Mouse (Mus musculus) stomach, embryonic 15.5 days (tissue): Measurements from ENCODE around the gene Olfr1039. TPM values are rescaled to one million over a fixed set of nuclear protein-coding genes. Genes with fewer than 3 reads are reported as not detected.
"Not testable (repeated sequence)": the region's sequence is repeated elsewhere in the genome, so short reads cannot be mapped to it uniquely, and the experiment has no call there.

Experiments
- ATAC-seq: fragments of 200-750 bp; cut with Nextera tagmentation; 2 replicates; pipeline ENCODE4 v1.8.0; 2017; ENCODE audit warnings: low read depth, moderate number of reproducible peaks, moderate TSS enrichment; ENCODE audit not compliant: insufficient read depth, low FRiP score
- H3K27ac ChIP-seq: fragments of 300-500 bp; sonication (generic); 2 replicates; pipeline ENCODE4 v1.5.1; 2015; ENCODE audit warnings: mild to moderate bottlenecking, inconsistent platforms
- H3K27me3 ChIP-seq: fragments of 300-500 bp; sonication (generic); replicated peaks from 2 replicates; pipeline ENCODE4 v1.6.1; 2015; ENCODE audit warnings: inconsistent platforms
- H3K36me3 ChIP-seq: fragments of 300-500 bp; sonication (generic); 2 replicates; pipeline ENCODE4 v1.6.1; 2015; ENCODE audit warnings: inconsistent platforms
- H3K4me1 ChIP-seq: fragments of 300-500 bp; sonication (generic); 2 replicates; pipeline ENCODE4 v1.6.1; 2015; ENCODE audit warnings: inconsistent platforms
- H3K4me2 ChIP-seq: fragments of 300-500 bp; sonication (generic); 2 replicates; pipeline ENCODE4 v1.6.1; 2015; ENCODE audit warnings: mild to moderate bottlenecking, inconsistent platforms
- H3K4me3 ChIP-seq: fragments of 300-500 bp; sonication (generic); replicated peaks from 2 replicates; pipeline ENCODE4 v1.5.1; 2015; ENCODE audit warnings: inconsistent platforms
- H3K9ac ChIP-seq: fragments of 300-500 bp; sonication (generic); 2 replicates; pipeline ENCODE4 v1.6.1; 2015; ENCODE audit warnings: inconsistent platforms
- H3K9me3 ChIP-seq: fragments of 300-500 bp; sonication (generic); 2 replicates; pipeline ENCODE4 v1.6.1; 2016; ENCODE audit warnings: inconsistent platforms
- WGBS: fragments of 180-500 bp; shearing (Covaris S2); methylation state at CpG from one replicate; pipeline ENCODE4 v1.1.7; 2015; 5-methylcytosine and 5-hydroxymethylcytosine counted together
- polyA plus RNA-seq: library from polyadenylated mRNA; unstranded; fragments of >200 nt; fragmentation: Nextera tagmentation; extraction: Ambion mirVana; gene quantifications from 2 replicates; pipeline ENCODE4 v1.2.1, GENCODE M21; 2015

The Olfr1039 gene
- not detected in 2 replicates for polyA plus RNA-seq

- Histone ChIP-seq H3K9ac (no peak within 1 kb of the TSS), H3K36me3 (no peaks in the 10 kb centered on the region), H3K4me1 (no peaks in the 10 kb centered on the region), H3K9me3 (no peaks in the 10 kb centered on the region), H3K4me2 (no peak within 1 kb of the TSS), H3K27me3 (no peaks in the 10 kb centered on the region), H3K27ac (no peak within 1 kb of the TSS), H3K4me3 (no peak within 1 kb of the TSS)
- no peak for ATAC-seq
- WGBS: 93% methylated on average over 1 of the region's 1 CpGs
Measured at GRCm38 (mm10) chr2:86135828-86136227, at the start of gene Olfr1039. Olfr1039 (minus strand) TSS chr2:86135928.

- Histone ChIP-seq H3K27ac (no peak overlapping the region), H3K9me3 (no peaks in the 10 kb centered on the region), H3K9ac (no peak overlapping the region), H3K27me3 (no peaks in the 10 kb centered on the region), H3K4me1 (no peaks in the 10 kb centered on the region), H3K4me3 (no peak overlapping the region), H3K36me3 (no peaks in the 10 kb centered on the region), H3K4me2 (no peak overlapping the region)
- WGBS: 74% methylated on average over 3 of the region's 3 CpGs
- no peak for ATAC-seq
Measured at GRCm38 (mm10) chr2:86179950-86180349, 44.2 kb upstream of the Olfr1039 start.

GRCm38 (mm10) chr2:86177720-86178119, 42.0 kb upstream of the Olfr1039 start, which contains the start of gene Olfr1044:
Olfr1044 (minus strand) TSS chr2:86177820.
- no peak within 1 kb of the TSS for H3K9ac ChIP-seq
- H3K9me3 ChIP-seq: no peaks in the 10 kb centered on the region
- no peak within 1 kb of the TSS for H3K4me2 ChIP-seq
- H3K27me3 ChIP-seq: no peaks in the 10 kb centered on the region
- ATAC-seq: no peak
- H3K36me3 ChIP-seq: no peaks in the 10 kb centered on the region
- no peak within 1 kb of the TSS for H3K4me3 ChIP-seq
- H3K27ac ChIP-seq: no peak within 1 kb of the TSS
- H3K4me1 ChIP-seq: no peaks in the 10 kb centered on the region

GRCm38 (mm10) chr2:86175422-86175821, 39.7 kb upstream of the Olfr1039 start:
- H3K9ac ChIP-seq, H3K4me1 ChIP-seq, H3K27me3 ChIP-seq, H3K27ac ChIP-seq, H3K36me3 ChIP-seq, ATAC-seq, H3K4me2 ChIP-seq, H3K9me3 ChIP-seq, H3K4me3 ChIP-seq: not testable (repeated sequence)
- 75% methylated on average over 7 of the region's 7 CpGs for WGBS

GRCm38 (mm10) chr2:86167422-86167821, 31.7 kb upstream of the Olfr1039 start, which contains the start of gene Olfr1043:
Olfr1043 (minus strand) TSS chr2:86167522.
- no peak within 1 kb of the TSS for H3K4me3 ChIP-seq
- H3K9ac ChIP-seq: no peak within 1 kb of the TSS
- H3K27ac ChIP-seq: no peak within 1 kb of the TSS
- H3K4me2 ChIP-seq: no peak within 1 kb of the TSS
- no peaks in the 10 kb centered on the region for H3K4me1 ChIP-seq
- 88% methylated on average over 2 of the region's 2 CpGs for WGBS
- no peak for ATAC-seq
- H3K27me3 ChIP-seq: no peaks in the 10 kb centered on the region
- no peaks in the 10 kb centered on the region for H3K9me3 ChIP-seq
- no peaks in the 10 kb centered on the region for H3K36me3 ChIP-seq

- Histone ChIP-seq H3K27me3 (no peaks in the 10 kb centered on the region), H3K27ac (no peak within 1 kb of the TSS), H3K9me3 (no peaks in the 10 kb centered on the region), H3K4me2 (no peak within 1 kb of the TSS), H3K4me3 (no peak within 1 kb of the TSS), H3K9ac (no peak within 1 kb of the TSS), H3K4me1 (no peaks in the 10 kb centered on the region), H3K36me3 (no peaks in the 10 kb centered on the region)
- WGBS: 80% methylated on average over 2 of the region's 2 CpGs
- no peak for ATAC-seq
Measured at GRCm38 (mm10) chr2:86161738-86162137, 26.0 kb upstream of the Olfr1039 start, which contains the start of gene Olfr1042. Olfr1042 (minus strand) TSS chr2:86161838.

- ATAC-seq: no peak
- Histone ChIP-seq H3K36me3 (no peaks in the 10 kb centered on the region), H3K4me3 (no peak within 1 kb of the TSS), H3K4me1 (no peaks in the 10 kb centered on the region), H3K9ac (no peak within 1 kb of the TSS), H3K9me3 (no peaks in the 10 kb centered on the region), H3K27me3 (no peaks in the 10 kb centered on the region), H3K4me2 (no peak within 1 kb of the TSS), H3K27ac (no peak within 1 kb of the TSS)
- WGBS: 78% methylated on average over 1 of the region's 1 CpGs
Measured at GRCm38 (mm10) chr2:86146632-86147031, 10.9 kb upstream of the Olfr1039 start, which contains the start of gene Olfr1040. Olfr1040 (minus strand) TSS chr2:86146732.

- H3K36me3 ChIP-seq: no peaks in the 10 kb centered on the region
- no peak for ATAC-seq
- H3K4me2 ChIP-seq: no peak within 1 kb of the TSS
- no peaks in the 10 kb centered on the region for H3K4me1 ChIP-seq
- H3K27ac ChIP-seq: no peak within 1 kb of the TSS
- no peaks in the 10 kb centered on the region for H3K9me3 ChIP-seq
- no peak within 1 kb of the TSS for H3K4me3 ChIP-seq
- no peak within 1 kb of the TSS for H3K9ac ChIP-seq
- 85% methylated on average over 2 of the region's 2 CpGs for WGBS
- no peaks in the 10 kb centered on the region for H3K27me3 ChIP-seq
Measured at GRCm38 (mm10) chr2:86087285-86087684, 48.4 kb downstream of the Olfr1039 start, which contains the start of gene Olfr1037. Olfr1037 (minus strand) TSS chr2:86087385.

- not testable (repeated sequence) for H3K27me3 ChIP-seq, H3K4me3 ChIP-seq, ATAC-seq, H3K4me2 ChIP-seq, H3K36me3 ChIP-seq, H3K27ac ChIP-seq, H3K4me1 ChIP-seq, H3K9ac ChIP-seq, H3K9me3 ChIP-seq
- WGBS: 86% methylated on average over 1 of the region's 1 CpGs
Measured at GRCm38 (mm10) chr2:86080478-86080877, 55.2 kb downstream of the Olfr1039 start.

Other genes starting within 250 kb of the Olfr1039 start
- not detected in 2 replicates for gene Olfr1024, start 230.9 kb downstream of the Olfr1039 start, polyA plus RNA-seq
- not detected in 2 replicates for gene Olfr1025-ps1, start 220.7 kb downstream of the Olfr1039 start, polyA plus RNA-seq
- not detected in 2 replicates for gene Olfr1026, start 214.4 kb downstream of the Olfr1039 start, polyA plus RNA-seq
- not detected in 2 replicates for gene Olfr1028, start 185.5 kb downstream of the Olfr1039 start, polyA plus RNA-seq
- gene Olfr1029, start 162.0 kb downstream of the Olfr1039 start, polyA plus RNA-seq: not detected in 2 replicates
- gene Olfr1030, start 156.7 kb downstream of the Olfr1039 start, polyA plus RNA-seq: not detected in 2 replicates
- gene Olfr1031, start 145.6 kb downstream of the Olfr1039 start, polyA plus RNA-seq: not detected in 2 replicates
- not detected in 2 replicates for gene Olfr1032, start 130.4 kb downstream of the Olfr1039 start, polyA plus RNA-seq
- 3.6 and 5.2 TPM in 2 replicates for gene Olfr1033, start 115.3 kb downstream of the Olfr1039 start, polyA plus RNA-seq
- gene Olfr1034, start 90.1 kb downstream of the Olfr1039 start, polyA plus RNA-seq: 0.05 and 0.10 TPM in 2 replicates
- gene Olfr1036, start 61.9 kb downstream of the Olfr1039 start, polyA plus RNA-seq: not detected in 2 replicates
- not detected in 2 replicates for gene Olfr1037, start 48.5 kb downstream of the Olfr1039 start, polyA plus RNA-seq
- not detected in 2 replicates for gene Olfr1040, start 10.8 kb upstream of the Olfr1039 start, polyA plus RNA-seq
- gene Olfr1042, start 25.9 kb upstream of the Olfr1039 start, polyA plus RNA-seq: not detected in 2 replicates
- not detected in 2 replicates for gene Olfr1043, start 31.6 kb upstream of the Olfr1039 start, polyA plus RNA-seq
- not detected in 2 replicates for gene Olfr1044, start 41.9 kb upstream of the Olfr1039 start, polyA plus RNA-seq
- gene Olfr52, start 49.8 kb upstream of the Olfr1039 start, polyA plus RNA-seq: not detected in 2 replicates
- gene Olfr1045, start 67.1 kb upstream of the Olfr1039 start, polyA plus RNA-seq: not detected in 2 replicates
- gene Olfr1046, start 83.4 kb upstream of the Olfr1039 start, polyA plus RNA-seq: not detected in 2 replicates
- gene Olfr1047, start 95.5 kb upstream of the Olfr1039 start, polyA plus RNA-seq: not detected in 2 replicates
- gene Olfr1048, start 104.4 kb upstream of the Olfr1039 start, polyA plus RNA-seq: not detected in 2 replicates
- gene Olfr1049, start 122.4 kb upstream of the Olfr1039 start, polyA plus RNA-seq: not detected in 2 replicates
- gene Olfr1051, start 143.2 kb upstream of the Olfr1039 start, polyA plus RNA-seq: not detected in 2 replicates
- not detected in 2 replicates for gene Olfr1052, start 156.5 kb upstream of the Olfr1039 start, polyA plus RNA-seq
- gene Olfr1053, start 179.4 kb upstream of the Olfr1039 start, polyA plus RNA-seq: not detected in 2 replicates
- not detected in 2 replicates for gene Olfr1054, start 199.5 kb upstream of the Olfr1039 start, polyA plus RNA-seq
- gene Olfr1055, start 214.4 kb upstream of the Olfr1039 start, polyA plus RNA-seq: not detected in 2 replicates
- not detected in 2 replicates for gene Olfr1056, start 226.5 kb upstream of the Olfr1039 start, polyA plus RNA-seq
- not detected in 2 replicates for gene Olfr1057, start 242.5 kb upstream of the Olfr1039 start, polyA plus RNA-seq